Mouse (Mus musculus) cerebellum, postnatal 10 days (tissue): Measurements from ENCODE around the gene Piezo1.
A peak's percentile ranks its signal among the peaks of the same experiment; 100 is the strongest.

ENCODE experiments used
- DNase-seq, 2 experiments: peaks; one replicate each; pipeline ENCODE4 v3.0.0; 2021; ENCODE audit warnings: mixed read lengths in 2 of 2

The Piezo1 gene

DNA sequence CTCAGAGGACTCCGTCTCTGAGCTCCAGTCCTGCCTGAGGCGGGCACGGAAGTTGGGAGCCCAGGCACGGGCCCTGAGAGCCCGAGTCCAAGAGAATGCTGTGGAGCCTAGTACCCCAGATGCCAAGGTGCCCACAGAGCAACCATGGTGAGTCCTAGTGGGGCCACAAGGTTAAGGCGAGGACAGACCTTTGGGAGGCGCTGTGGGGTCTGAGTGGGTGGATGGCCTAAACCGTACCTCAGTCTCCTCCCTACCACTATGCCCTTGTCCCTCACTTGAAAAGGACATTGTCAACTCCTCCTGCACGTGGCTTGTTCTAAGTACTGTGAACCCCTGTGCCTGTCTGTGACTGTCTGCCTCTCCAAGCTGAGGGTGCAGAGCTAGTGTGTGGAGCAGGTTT is 18.2 kb upstream of the Piezo1 start:
- no peak for DNase-seq

DNA sequence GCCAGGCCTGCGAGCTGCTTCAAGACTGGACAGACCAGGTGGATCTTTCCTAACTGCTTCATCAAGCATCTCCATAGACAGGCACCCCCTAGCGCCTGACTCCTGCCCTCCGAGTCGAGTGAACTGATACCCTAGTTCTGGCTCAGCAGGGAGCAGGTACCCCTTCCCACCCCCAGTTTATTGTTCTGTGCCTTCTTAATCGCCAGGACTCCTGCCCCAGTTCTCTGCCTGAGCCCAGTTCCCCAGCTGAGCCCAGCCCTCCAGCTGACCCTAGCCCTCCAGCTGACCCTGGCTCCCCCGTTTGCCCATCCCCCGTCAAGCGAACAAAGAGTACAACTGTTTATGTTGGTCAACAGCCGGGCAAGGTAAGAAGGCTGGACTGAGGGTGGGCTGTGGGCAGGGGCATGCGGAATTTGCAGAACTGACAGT is 17.8 kb upstream of the Piezo1 start:
- DNase-seq, result peak; percentile 45 to 46

DNA sequence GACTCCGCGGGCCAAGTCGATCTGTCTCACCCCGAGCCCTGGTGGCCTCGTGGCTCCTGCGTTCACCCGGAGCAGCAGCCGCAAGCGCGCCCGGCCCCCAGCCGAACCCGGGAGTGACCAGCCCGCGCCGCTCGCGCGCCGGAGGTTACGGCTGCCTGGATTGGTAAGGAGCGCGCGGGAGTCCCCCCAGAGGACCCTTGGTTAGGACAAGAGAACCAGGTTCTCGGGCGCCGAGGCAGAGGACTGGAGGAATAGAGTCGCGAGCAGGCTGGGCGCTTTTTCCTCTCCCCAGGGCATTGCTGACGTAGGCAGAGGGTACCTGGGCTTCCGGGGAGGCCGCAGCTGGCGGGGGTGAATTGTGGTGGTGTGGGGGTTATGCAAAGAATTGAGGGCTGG is 17.0 kb upstream of the Piezo1 start:
- DNase-seq, result no peak

DNA sequence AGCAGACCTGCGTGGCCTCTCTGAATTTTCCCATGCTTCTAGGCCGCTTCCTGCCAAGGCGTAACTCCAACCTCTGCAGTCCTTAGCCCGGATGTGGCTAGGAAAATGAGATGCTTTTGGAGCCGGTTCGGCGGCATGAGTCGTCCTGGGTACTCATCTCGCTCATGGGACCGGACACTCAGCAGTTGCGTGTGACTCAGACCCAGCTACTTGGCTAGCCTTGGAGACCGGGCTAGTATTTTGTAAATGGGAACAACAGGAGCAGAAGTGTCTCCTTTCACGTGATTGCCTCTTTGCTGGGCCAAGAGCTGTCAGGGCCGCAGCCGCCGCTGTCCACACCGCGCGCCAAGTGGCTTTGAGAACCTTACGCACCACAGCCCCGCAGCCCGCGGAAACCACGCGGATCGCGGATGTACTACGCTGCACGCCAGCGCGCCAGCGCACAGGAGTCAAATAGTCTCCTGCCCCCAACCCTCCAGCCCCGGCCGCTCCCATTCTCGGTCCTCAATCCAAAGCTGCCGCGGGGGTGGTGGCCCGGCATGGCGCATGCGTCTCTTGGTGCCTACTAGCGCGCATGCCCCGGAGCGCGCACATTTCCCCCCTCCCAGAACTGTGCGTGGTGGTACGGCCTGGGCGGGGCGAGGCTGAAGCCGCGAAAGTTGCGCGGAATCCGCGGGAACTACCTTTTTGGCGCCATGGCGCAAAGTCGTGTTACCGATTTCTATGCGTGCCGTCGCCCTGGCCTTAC is 16.4 kb upstream of the Piezo1 start, which contains the start of gene Cdt1:
Gene Cdt1, plus strand, starts transcription at position 655 of the 748 bp plus-strand sequence.
- peak; percentile 98 to 99 for DNase-seq

DNA sequence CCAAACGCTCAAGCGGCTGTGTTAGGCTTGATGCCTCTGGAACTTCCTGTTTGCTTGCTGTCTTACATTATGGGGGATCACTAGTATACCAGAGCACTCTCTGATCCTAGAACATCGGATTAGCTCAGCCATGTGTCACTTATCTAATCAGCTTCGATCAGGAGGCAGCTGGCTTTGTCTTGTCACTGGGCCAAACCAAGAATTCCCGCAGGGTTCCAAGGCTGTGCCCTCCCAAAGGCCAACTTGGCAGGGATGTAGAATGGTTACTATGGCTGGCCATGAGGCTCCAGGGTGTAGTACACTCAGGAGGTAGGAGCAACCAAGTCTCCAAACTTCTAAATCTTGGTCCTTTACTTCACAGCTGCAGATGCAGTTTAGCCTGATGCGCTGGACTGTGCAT is 15.6 kb upstream of the Piezo1 start:
- peak; percentile 80 to 83 for DNase-seq

DNA sequence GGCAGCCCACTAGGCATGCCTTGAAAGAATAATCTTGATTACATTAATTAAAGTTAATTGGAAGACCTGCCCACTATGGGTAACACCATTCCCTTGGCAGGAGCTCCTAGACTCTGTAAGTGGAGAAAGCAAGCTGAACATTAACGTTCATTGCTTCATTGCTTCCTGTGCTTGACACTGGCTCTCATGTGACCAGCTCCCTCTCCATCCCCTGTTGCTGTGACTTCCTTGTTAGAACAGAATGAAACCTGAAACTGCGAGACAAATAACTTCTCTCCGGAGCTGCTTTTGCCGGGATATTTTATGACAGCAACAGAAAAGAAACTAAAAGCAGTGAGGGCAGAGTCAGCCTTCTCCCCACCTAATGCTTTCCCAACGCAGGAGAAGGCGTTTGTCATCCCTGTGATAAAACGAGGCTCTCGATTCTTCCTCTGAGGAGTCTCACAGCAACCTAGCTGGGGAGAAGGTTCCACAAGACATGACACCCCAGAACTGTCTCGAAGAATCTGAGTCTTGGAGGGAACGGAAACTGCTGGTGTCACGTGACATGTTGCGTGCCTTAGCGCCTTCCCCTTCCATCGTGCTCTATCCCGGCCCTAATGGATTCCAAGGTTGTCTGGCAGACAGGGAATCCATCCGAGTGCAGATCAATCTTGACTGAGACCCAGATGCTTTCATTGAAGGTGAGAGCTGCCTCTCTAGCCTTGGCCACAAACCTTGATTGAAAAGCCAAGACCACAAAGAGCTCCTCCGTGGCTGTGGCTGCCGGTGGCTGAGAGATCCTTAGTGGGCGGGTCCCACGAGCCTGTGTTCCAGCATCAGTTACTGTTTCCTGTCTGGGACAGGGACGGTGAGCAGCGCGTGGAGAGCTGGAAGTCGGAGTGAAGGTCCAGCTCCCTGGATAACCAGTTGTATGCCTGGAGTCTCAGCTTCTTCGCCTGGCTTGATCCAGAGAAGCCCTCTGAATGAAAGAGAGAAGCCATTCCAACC is 13.5 kb upstream of the Piezo1 start:
- DNase-seq, result no peak

DNA sequence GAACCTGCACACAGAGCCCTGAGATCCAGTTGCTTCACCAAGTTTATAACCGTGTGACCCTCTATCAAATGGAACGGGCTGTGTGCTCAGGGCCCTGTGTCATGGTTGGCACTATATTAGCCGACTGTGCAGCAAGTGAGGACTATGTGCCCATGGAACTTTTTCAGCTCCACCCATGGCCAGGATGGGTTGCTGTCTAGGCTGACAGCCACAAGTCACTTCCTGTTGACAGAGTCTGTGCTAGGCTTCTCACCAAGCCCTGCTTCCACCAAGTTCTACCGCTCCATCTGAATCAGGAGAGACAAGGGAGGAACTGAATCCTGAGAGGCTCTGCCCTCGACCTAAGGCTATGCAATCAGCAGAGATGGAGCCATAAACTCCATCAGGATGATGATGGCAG is 10.1 kb upstream of the Piezo1 start:
- no peak for DNase-seq

DNA sequence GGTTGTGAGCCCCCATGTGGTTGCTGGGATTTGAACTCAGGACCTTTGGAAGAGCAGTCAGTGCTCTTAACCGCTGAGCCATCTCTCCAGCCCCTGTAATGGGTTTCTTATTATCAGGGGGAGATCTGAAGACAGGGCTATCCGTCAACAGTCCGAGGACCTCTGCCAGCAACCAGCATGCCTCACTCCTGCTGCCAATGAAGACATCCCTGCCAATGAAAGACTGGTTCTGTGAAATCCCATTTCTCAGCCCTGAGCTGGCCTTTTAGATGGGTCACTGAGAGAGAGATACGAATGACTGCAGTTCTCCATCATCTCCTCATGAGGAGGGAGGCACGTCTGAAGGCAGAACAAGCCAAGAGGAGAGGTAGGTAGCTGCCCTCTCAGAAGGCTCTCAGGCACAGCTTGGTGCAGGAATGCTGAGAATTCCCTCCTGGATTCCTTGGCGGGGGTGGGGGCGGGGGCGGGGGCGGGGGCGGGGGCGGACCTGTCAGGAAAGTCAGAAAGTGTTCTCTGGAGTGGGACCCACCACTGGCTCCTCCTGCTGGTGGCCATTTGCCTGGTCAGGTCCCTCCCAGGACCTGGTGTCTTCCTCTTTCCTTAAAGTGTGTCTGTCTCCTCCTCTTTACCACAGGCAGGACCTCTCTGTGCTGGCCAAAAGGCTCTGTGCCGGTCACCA is 7.7 kb upstream of the Piezo1 start:
- peak; percentile 89 to 92 for DNase-seq

DNA sequence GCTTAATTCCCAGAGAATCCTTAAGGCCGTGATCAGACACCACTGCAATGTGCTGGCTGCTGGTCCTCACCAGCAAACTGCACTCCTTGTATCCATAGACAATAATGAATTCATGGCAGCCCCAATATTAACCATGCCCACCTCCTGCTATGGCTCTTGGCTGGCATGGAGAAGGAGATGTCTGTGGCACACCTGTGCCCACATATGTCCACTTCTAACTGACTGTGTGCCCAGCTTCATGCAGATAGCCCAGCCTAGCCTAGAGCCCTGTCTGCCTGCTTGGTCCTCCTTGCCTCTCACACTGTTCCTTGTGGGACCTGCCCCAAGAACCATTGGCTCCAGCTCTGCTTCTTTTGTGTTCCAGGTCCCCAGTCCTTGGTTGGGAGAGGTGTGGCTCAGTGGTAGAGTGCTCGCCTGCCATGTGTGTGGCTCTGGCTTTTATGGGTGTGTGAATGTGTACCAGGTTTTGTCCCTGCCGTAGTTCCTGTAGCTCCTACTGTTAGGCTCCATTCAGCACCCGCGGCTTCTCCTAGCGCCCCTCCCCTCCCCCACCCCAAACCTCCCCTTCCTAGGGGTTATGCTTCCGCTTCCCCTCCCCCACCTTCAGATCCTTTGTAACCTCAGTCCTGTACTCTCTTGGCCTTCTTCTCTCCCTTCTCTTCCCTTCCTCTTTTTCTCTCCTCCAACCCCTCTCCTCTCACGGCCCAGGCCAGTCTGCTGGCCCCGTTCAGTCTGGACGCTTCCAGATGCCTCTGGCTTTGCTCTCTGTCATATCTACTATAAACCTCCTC is 6.3 kb upstream of the Piezo1 start:
- DNase-seq, result peak; percentile 51 to 75

DNA sequence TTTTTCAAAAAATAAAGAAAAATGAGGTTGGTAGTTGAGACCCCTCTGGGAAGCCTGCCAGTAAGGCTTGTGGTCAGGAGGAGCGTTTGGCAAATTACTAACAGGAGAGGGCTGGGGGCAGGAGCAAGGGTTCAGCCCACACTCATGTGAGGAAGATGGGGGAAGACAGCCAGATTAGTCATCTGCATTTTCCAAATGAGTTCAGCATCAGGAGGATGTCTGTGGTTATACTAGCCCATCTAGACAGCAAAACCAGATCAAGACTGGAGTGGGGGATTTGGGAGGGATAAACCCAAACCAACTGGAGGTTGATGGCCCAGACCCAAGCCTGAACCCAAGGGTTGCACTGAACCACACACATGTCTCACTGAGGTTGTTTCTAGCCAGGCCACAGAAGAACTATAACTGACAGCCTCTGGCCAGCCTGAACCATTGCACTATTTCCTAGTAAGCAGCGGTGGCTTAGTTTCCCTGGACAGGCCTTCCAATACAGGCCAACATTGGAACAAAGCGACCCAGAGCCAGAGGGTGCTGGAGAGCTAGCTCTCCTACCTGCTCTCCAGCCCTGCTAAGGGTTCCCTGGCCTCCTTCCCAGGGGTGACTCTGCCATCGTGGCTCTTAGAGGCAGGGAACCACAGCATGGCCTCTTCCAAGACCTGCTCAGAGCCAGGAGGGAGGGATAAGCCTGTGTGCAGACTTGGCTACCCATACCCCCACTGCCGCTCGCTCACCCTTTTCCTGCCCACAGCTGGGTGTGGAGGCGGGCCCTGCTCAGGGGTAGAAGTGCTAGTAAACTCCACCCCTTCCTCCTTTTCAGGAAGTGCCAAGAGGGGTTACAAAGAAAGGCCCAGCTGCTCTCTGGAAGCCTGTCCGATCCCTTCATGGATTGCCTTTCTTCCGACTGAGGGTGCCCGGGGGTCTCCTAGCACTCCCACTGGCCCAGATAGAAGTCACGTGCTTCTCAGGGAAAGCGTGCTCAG is 5.2 kb upstream of the Piezo1 start:
- DNase-seq, result peak; percentile 56 to 65

DNA sequence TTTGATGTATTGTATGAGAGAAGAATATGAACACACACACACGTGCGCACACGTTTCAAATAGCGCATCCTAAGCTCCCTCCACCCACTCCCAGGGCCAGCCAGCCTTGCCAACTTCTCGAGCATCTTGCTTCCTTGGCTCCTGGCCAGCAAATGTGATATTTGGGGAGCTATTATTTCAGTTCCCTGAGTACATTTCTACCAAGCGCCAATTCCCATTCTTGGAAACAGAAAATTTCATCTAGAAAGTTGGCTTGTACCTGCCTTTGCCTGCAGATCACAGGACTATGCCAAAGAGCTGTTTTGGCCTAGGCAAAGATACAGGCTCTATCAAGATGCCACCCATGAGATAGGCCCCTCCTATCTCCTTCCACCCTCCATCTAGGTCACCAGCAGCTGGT is 3.7 kb upstream of the Piezo1 start:
- DNase-seq, result peak; percentile 89 to 90

DNA sequence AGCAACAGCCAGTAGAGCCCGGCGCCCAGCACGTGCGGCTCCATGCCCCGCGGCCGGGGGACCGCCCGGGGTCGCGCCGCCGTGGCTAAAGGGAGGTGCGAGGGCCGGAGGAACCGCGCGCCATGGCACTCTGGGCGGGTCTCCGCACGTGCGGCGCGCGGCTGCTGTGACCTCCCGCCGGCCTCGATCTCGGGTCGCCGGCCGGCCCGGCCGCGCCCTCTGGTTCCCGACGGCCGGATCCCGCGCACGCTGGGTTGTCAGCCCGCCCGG is 199 bp downstream of the Piezo1 start:
- DNase-seq, result peak in 1 of 2 experiments; percentile 62

DNA sequence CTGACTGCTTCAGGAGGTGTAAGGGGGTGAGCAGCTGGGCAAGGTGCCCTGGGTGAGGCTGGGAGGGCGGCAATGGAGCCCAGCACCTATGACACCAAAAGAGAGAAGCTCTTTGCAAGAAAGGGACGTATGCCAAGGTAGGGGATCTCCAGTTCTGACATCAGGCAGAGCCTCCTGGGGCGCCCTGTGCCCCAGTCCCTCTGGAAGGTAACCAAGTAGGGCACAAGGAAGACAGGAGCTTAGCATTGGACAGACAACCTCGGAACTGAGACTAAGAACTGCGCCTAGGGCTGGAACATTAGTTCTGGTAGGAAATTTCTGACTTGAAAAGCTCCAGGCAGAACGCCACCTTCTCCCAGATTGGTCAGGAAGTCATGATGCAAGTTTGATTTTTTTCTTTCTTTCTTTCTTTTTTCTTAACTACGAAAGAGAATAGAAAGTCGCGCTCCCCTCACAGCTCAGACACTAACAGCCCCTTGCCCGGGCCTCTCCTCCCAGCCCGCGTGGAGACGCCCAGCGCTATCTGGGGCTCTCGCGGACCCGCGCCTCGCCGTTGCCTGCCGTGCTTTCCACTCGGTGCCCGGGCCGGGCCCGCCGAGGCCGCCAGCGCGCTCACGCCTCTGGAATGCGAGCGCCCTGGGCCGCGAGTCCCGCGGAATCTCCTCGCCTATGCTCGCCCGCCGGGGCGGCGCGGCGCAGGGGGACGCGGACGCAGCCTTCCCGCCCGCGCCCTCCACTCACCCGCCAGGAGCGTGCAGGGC is 715 bp downstream of the Piezo1 start:
- peak; percentile 49 to 50 for DNase-seq

DNA sequence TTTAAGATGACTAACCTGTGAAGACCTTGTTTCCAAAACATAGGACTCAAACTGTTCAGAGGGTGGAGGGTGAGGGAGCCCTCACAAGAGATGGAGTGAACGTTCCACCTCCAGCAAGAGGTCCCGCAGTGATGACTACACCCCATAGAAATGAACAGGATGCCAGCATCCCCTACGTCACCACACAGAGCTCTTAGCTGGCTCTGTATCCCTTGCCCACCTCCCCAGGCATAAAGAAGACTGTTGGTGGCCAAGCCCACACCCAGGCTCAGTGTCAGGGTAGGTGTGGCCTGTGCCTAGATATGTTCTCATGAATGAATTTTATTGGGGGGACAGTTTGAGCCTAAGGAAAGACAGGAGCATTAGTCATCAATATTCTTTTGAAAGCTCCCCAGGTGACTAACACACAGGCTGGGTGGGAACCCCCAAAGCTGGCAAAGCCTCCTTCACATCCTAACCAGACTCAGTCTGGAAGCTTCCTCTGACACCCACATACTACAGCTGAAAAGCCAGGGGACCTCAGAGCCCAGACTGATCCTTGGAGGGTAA is 2.2 kb downstream of the Piezo1 start:
- DNase-seq, result no peak

DNA sequence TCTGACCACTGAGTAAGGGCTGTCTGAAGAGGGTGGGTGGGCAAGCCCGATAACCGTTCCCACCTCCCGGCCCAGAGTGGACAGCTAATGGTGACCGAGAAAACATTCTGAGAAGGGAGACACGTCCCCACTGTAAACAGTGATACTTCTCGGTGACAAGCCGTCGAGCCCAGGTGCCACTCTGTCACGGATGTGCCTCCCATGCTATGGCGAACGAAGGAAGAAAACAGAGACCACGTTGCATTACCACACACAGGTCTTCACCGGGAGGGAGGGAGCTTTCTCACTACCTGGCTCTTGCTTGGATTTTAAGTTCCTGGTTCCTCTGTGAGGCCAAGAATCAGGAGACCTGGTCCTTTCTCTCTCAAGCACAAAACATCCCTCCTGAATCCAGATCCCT is 2.8 kb downstream of the Piezo1 start:
- no peak for DNase-seq

DNA sequence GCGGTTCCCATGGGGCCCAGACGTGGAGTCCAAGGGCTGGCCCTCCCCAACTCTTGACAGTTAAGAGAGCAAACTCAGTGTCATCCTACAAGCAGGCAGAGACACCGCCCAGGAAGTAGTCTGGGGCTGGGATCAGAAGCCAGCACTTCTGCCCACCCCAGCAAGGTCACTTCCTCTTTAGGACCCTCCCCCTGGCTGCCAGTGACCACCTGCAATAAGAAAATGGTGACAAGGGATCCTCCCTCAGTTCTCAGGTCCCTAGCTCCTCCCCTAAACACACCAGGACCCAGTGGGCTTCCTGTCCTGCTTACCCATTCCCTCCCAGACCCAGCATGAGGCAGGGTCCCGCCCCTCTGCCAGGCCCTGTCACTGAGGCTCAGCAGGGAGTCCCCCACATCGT is 3.3 kb downstream of the Piezo1 start:
- no peak for DNase-seq

DNA sequence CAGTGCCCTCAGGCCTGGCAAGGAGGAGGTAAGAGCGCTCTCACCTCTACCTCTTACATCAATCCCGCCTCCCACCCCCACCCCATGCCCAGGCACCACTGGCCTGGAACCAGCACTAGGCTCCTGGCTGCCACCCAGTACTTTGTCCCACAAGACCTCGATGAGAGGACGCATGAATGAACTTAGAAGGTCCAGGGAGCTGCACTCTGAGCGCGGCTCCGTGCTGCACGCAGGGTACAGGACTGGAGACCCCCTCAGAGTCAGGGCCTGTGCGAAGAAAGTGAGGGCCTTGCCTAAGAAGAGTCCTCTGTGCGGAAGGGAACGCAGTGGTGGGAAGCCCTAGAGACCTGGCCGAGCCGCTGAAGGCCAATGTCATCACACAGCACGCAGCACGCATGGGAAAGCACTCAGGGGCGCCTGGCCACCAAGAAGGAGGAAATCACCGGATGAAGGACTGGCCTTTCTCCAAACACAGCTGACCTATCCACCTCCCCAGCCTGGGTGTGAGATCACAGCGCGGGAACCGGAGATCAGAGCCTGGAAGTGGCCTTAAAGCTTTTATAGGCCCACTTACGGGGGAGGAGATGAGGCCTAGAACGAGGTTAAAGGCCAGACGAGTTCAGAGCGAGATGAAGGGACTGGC is 4.2 kb downstream of the Piezo1 start:
- no peak for DNase-seq

DNA sequence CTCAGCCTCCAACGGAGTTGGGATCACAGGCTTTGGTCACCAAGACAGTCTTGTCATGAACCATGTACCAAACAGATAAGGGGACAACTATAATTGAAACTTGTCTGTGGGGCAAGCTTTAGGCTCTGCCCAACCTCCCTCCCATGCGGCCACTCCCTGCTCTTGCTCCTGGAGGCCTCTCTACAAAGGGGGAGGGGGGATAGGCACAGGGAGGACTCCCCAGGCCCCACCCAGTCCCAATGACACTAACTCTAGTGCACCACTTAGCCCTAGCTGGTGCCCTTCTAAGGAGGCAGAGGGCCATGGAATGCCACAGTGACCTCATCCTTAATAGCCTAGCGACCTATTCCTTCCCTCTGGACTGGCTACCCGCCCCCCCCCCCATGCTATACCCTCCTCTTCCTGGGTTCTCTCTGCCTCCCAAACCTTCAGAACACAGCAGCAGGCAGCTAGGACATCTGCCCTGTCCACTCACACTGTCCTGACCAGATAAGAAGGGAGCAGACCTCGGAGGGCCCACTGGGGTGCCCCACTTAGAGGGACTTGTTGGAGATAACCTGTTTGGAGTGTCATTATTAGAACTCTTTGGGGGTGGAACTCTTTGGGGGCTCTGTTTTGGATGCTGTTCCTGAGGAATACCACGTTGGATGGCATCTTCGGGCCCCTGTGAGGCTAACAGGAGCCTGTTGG is 4.9 kb downstream of the Piezo1 start:
- DNase-seq, result no peak

DNA sequence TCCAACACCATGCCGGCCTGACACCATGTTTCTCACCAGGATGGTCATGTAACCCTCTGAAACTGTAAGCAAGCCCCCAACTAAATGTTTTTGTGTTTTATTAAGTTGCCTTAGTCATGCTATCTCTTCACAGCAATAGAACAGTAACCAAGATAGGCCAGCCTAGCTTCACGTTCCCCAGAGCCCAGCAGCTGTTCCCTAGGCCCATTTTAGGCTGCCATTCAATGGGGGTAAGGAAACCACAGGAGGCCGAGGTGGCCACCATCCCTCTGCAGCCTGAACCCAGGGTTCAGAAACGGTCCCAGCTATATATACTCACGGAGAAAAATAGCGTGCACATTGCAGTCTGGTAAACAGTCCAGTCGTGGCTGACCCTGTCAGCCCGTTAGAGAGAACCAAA is 7.0 kb downstream of the Piezo1 start:
- DNase-seq, result no peak
